Mouse (Mus musculus): ENCODE results near the gene Olfr970. TPM values are rescaled to one million over a fixed set of nuclear protein-coding genes. Genes with fewer than 3 reads are reported as not detected.
"Not testable (repeated sequence)": the region's sequence is repeated elsewhere in the genome, so short reads cannot be mapped to it uniquely, and the experiment has no call there.

Olfr970 gene
- polyA plus RNA-seq (2015; fragmentation: Nextera tagmentation; extraction: Ambion mirVana) = not detected in 2 replicates

- no peak for ATAC-seq (replicated peaks)
- H3K9ac ChIP-seq = no peak within 1 kb of the TSS
These were observed at the start of gene Olfr970 for GRCm38 (mm10) chr9:39808560-39808959. Gene Olfr970, plus strand, starts transcription at chr9:39808860.

DNA sequence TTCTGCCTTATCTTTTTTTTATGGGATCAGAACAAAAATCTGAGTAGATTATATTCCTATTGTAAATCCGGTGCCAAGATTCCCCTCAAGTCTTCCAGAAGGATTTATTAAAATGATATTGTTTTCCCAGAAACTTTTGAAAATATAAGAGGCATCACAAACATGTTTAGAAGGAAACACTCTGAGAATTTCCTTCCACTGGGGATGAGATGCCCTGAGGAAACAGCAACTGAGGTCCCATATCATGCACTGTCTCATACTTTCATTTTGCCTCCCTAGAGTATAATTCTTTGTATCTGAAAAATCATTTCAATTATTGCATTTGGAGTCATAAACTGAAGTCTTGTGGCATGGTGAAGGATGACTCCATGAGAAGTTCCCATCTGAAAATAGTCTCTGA is 25.5 kb upstream of the Olfr970 start, which contains the start of gene Olfr968:
Gene Olfr968 (minus strand): TSS at position 101 of the 400 bp plus-strand sequence.
- Histone ChIP-seq H3K27me3 (replicated peaks) (no peaks in the 10 kb centered on the region), H3K4me3 (no peak within 1 kb of the TSS), H3K27ac (no peak within 1 kb of the TSS), H3K4me2 (no peak within 1 kb of the TSS), H3K9ac (no peak within 1 kb of the TSS), H3K9me3 (no peaks in the 10 kb centered on the region), H3K4me1 (no peaks in the 10 kb centered on the region), H3K36me3 (replicated peaks) (no peaks in the 10 kb centered on the region)
- ATAC-seq (replicated peaks) = no peak
- WGBS = 75% methylated on average over 1 of the region's 1 CpGs

More at GRCm38 (mm10) chr9:39808560-39808959, at the start of gene Olfr970:
- H3K36me3 ChIP-seq (replicated peaks) = no peaks in the 10 kb centered on the region
- no peak within 1 kb of the TSS for H3K27ac ChIP-seq
- no peak within 1 kb of the TSS for H3K4me2 ChIP-seq
- H3K27me3 ChIP-seq (replicated peaks) = no peaks in the 10 kb centered on the region
- H3K4me3 ChIP-seq = no peak within 1 kb of the TSS
- H3K9me3 ChIP-seq = no peaks in the 10 kb centered on the region
- WGBS = 72% methylated on average over 4 of the region's 4 CpGs
- H3K4me1 ChIP-seq = no peaks in the 10 kb centered on the region

- H3K4me1 ChIP-seq = no peaks in the 10 kb centered on the region
- 73% methylated on average over 2 of the region's 2 CpGs for WGBS
These were observed 18.1 kb upstream of the Olfr970 start, which contains the start of gene Olfr969 for GRCm38 (mm10) chr9:39790558-39790957. Gene Olfr969, plus strand, starts transcription at chr9:39790945.

DNA sequence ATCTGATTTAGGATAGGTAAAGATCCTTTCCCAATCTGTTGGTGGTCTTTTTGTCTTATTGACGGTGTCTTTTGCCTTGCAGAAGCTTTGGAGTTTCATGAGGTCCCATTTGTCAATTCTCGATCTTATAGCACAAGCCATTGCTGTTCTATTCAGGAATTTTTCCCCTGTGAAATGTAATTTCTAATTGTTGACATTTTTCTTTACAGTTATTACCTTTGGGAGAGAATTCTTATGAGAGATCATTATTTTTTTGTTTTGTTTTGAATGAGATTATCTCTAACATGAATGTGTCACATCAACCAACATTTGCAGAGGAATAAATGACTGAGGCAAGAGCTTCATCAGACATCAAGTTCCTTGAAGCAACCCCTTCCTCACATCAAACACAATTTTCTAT is 27.9 kb downstream of the Olfr970 start, which contains the start of gene Olfr971:
Gene Olfr971 (plus strand): TSS at position 301 of the 400 bp plus-strand sequence.
- ATAC-seq (replicated peaks); H3K27me3 ChIP-seq (replicated peaks); H3K4me2 ChIP-seq; H3K9me3 ChIP-seq; H3K4me3 ChIP-seq; H3K4me1 ChIP-seq; H3K27ac ChIP-seq; H3K36me3 ChIP-seq (replicated peaks); H3K9ac ChIP-seq: not testable (repeated sequence)
- WGBS = 89% methylated on average over 2 of the region's 2 CpGs

More at GRCm38 (mm10) chr9:39790558-39790957, 18.1 kb upstream of the Olfr970 start, which contains the start of gene Olfr969:
- Histone ChIP-seq H3K9ac (no peak within 1 kb of the TSS), H3K36me3 (replicated peaks) (no peaks in the 10 kb centered on the region), H3K27me3 (replicated peaks) (no peaks in the 10 kb centered on the region), H3K4me2 (no peak within 1 kb of the TSS), H3K4me3 (no peak within 1 kb of the TSS), H3K27ac (no peak within 1 kb of the TSS), H3K9me3 (no peaks in the 10 kb centered on the region)
- no peak for ATAC-seq (replicated peaks)

- no peak within 1 kb of the TSS for H3K27ac ChIP-seq
- WGBS = 73% methylated on average over 2 of the region's 2 CpGs
- H3K27me3 ChIP-seq (replicated peaks) = no peaks in the 10 kb centered on the region
- H3K4me2 ChIP-seq = no peak within 1 kb of the TSS
- H3K4me3 ChIP-seq = no peak within 1 kb of the TSS
- ATAC-seq (replicated peaks) = no peak
- H3K9me3 ChIP-seq = no peaks in the 10 kb centered on the region
- no peaks in the 10 kb centered on the region for H3K36me3 ChIP-seq (replicated peaks)
- no peak within 1 kb of the TSS for H3K9ac ChIP-seq
- H3K4me1 ChIP-seq = no peaks in the 10 kb centered on the region
These were observed 57.5 kb downstream of the Olfr970 start, which contains the start of gene Olfr972 for GRCm38 (mm10) chr9:39866122-39866521. Gene Olfr972, plus strand, starts transcription at chr9:39866422.

Other genes starting within 250 kb of the Olfr970 start
- gene Olfr959, start 233.3 kb upstream of the Olfr970 start, polyA plus RNA-seq (2015; fragmentation: Nextera tagmentation; extraction: Ambion mirVana) = not detected in 2 replicates
- gene AW551984, start 204.5 kb upstream of the Olfr970 start, polyA plus RNA-seq (2015; fragmentation: Nextera tagmentation; extraction: Ambion mirVana) = 172 and 184 TPM in 2 replicates
- not detected in 2 replicates for gene Olfr148, start 198.2 kb upstream of the Olfr970 start, polyA plus RNA-seq (2015; fragmentation: Nextera tagmentation; extraction: Ambion mirVana)
- not detected in 2 replicates for gene Olfr960, start 187.5 kb upstream of the Olfr970 start, polyA plus RNA-seq (2015; fragmentation: Nextera tagmentation; extraction: Ambion mirVana)
- not detected in 2 replicates for gene Olfr961, start 163.8 kb upstream of the Olfr970 start, polyA plus RNA-seq (2015; fragmentation: Nextera tagmentation; extraction: Ambion mirVana)
- not detected in 2 replicates for gene Olfr963, start 141.7 kb upstream of the Olfr970 start, polyA plus RNA-seq (2015; fragmentation: Nextera tagmentation; extraction: Ambion mirVana)
- gene Olfr149, start 101.7 kb upstream of the Olfr970 start, polyA plus RNA-seq (2015; fragmentation: Nextera tagmentation; extraction: Ambion mirVana) = not detected in 2 replicates
- gene Olfr965, start 97.5 kb upstream of the Olfr970 start, polyA plus RNA-seq (2015; fragmentation: Nextera tagmentation; extraction: Ambion mirVana) = not detected in 2 replicates
- not detected in 2 replicates for gene Olfr150, start 77.9 kb upstream of the Olfr970 start, polyA plus RNA-seq (2015; fragmentation: Nextera tagmentation; extraction: Ambion mirVana)
- gene Olfr967, start 62.6 kb upstream of the Olfr970 start, polyA plus RNA-seq (2015; fragmentation: Nextera tagmentation; extraction: Ambion mirVana) = not detected in 2 replicates
- gene Olfr968, start 25.6 kb upstream of the Olfr970 start, polyA plus RNA-seq (2015; fragmentation: Nextera tagmentation; extraction: Ambion mirVana) = not detected in 2 replicates
- gene Olfr969, start 17.9 kb upstream of the Olfr970 start, polyA plus RNA-seq (2015; fragmentation: Nextera tagmentation; extraction: Ambion mirVana) = not detected in 2 replicates
- gene Olfr971, start 28.0 kb downstream of the Olfr970 start, polyA plus RNA-seq (2015; fragmentation: Nextera tagmentation; extraction: Ambion mirVana) = not detected in 2 replicates
- gene Olfr972, start 57.6 kb downstream of the Olfr970 start, polyA plus RNA-seq (2015; fragmentation: Nextera tagmentation; extraction: Ambion mirVana) = not detected in 2 replicates
- gene Olfr229, start 98.5 kb downstream of the Olfr970 start, polyA plus RNA-seq (2015; fragmentation: Nextera tagmentation; extraction: Ambion mirVana) = not detected in 2 replicates
- not detected in 2 replicates for gene Olfr974, start 128.6 kb downstream of the Olfr970 start, polyA plus RNA-seq (2015; fragmentation: Nextera tagmentation; extraction: Ambion mirVana)
- 0.09 TPM in 1 of 2 replicates, not detected in the other for gene Olfr975, start 143.2 kb downstream of the Olfr970 start, polyA plus RNA-seq (2015; fragmentation: Nextera tagmentation; extraction: Ambion mirVana)
- gene Olfr976, start 152.3 kb downstream of the Olfr970 start, polyA plus RNA-seq (2015; fragmentation: Nextera tagmentation; extraction: Ambion mirVana) = not detected in 2 replicates
- not detected in 2 replicates for gene Olfr978, start 183.3 kb downstream of the Olfr970 start, polyA plus RNA-seq (2015; fragmentation: Nextera tagmentation; extraction: Ambion mirVana)
- not detected in 2 replicates for gene Olfr979, start 194.6 kb downstream of the Olfr970 start, polyA plus RNA-seq (2015; fragmentation: Nextera tagmentation; extraction: Ambion mirVana)
- gene Olfr980, start 200.7 kb downstream of the Olfr970 start, polyA plus RNA-seq (2015; fragmentation: Nextera tagmentation; extraction: Ambion mirVana) = not detected in 2 replicates
- not detected in 2 replicates for gene Olfr981, start 212.6 kb downstream of the Olfr970 start, polyA plus RNA-seq (2015; fragmentation: Nextera tagmentation; extraction: Ambion mirVana)

Measured in midbrain, embryonic 15.5 days (tissue).